Mouse (Mus musculus): ENCODE data around the gene Terb1.

The Terb1 gene

DNA sequence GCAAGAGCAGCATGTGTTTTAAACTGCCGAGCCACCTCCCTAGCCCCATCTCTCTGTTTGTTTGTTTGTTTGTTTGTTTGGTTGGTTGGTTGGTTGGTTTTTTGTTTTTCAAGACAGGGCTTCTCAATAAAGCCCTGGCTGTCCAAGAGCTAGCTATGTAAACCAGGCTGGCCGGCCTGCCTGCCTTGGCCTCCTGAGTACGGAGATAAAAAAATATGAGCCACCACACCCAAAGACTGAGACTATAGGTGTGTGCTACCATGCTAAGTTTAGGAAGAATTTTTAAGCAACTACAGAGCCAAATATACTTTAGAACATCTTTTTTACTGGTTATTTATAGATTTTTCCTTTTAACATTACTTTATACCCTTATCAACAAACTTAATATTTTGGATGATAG lies 57.5 kb downstream of the Terb1 start:
- DNase-seq (ENCODE audit: extremely low spot score, low read depth, low spot score), result no peak

DNA sequence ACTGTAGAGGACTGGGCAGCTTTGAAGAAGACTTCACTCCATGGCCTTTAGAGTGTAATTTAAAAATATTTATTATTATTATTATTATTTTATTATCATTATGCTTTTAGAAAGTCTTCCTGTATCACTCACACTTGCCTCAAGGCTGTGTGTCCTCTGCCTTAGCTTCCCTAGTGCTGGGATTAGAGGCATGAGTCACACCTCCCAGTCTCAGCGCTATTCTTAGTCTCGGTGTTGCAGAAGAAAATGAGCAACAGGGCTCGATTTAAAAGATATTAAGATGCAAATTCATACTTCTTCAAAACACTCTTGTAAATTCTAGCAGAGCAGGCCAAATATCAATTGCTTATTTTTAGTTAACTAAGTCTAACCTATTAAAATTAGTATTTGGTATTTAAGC lies 60.9 kb downstream of the Terb1 start:
- no peak for DNase-seq (ENCODE audit: extremely low spot score, low read depth, low spot score)

DNA sequence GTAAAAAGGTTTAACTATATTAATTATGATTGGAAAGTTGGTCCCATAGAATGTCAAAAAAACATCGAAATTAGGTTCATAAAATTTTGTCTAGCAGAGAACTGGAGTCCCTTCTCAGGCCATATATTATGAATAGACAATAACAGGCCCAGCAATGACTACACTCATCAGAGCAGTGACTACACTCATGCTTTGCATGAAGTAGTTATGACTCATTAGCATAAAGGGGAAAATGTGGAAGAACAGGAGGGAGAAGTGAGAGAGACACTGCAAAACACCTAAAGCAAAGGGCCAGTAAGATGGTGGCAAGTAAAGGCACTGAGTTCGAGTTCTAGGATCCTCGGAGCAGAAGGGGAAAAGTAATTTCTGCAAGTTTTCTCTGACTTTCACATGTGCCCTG lies 63.7 kb downstream of the Terb1 start:
- no peak for DNase-seq (ENCODE audit: extremely low spot score, low read depth, low spot score)

DNA sequence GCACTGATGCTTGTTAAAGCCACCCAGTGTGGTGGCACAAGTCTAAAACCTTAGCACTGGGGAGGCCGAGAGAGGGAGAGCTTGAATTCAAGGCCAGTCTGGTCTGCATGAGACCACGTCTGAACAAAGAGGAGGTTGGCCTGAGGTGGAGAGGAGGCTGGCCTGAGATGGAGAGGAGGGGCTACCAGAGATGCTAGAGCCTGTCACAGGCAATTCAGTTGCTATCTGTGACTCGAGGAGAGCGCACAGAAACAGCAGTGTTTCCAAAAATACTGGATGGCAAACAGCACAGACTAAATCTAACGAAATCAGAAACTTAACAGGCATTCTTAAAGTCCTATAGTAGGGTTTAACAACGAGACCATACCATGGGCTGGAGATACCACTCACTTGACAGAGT lies 64.5 kb downstream of the Terb1 start:
- no peak for DNase-seq (ENCODE audit: extremely low spot score, low read depth, low spot score)

DNA sequence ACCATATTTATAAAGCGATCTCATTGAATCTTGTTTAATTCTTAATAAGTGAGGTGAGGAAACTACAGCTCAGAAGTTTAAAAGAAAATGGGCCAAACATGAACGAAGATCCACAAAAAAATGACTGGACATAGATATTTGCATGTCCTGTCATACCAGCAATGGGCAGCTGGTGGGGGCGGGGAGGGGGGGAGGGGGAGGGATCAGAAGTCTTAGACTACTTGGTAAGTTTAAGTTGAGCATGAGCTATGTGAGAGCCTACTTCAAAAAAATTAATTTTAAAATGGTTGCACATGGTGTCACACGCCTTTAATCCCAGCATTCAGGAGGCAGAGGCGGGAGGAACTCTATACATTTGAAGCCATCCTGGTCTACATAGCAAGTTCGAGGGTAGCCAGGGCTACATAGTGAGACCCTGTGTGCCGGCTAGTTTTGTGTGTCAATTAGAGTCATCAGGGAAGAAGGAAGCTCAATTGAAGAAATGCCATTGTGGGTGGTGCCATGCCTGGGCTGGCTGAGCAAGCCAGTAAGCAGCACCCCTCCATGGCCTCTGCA lies 66.5 kb downstream of the Terb1 start:
- DNase-seq (ENCODE audit: extremely low spot score, low read depth, low spot score), result no peak

DNA sequence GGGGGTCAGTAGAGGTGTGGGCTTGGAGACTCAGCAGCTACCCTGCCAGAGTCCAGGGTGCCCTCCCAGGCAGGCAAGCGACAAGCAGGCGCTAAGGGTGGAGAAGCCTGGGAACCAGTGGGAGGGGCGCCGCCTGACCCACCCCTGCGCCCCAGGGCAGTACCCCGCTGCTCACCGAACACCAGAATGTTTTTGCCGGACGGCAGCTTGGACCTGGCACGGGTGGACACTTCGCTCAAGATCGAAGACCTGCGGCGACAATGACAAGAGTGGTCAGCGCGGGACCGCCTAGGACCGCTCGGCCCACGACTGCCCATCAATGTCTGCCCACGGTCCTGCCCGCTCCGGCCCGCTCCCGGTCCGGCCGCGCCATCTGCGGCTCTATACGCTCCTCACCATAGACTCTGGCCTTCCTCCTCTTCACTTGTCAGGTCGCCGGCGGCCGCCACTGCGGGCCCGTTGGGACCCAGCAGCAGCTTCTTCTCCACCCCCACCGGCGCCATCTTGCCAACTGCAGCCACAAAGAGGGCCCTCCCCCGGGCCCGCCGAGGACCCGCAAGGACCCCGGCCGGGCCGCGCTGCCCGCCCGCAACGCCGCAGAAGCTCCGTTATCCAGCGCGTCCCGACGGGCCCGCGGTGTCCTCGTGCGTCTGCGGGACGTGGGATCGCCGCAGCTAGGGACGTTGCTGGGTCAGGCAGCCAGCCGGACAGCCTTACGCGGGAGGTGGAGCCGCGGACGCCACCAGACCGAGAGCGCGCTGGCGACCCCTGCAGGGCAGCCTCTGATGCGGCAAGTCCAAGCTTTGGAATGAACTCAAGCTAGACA lies 67.2 kb downstream of the Terb1 start, which contains the start of gene Dync1li2:
TSS of gene Dync1li2 (minus strand) at position 749 of the 826 bp plus-strand sequence.
- peak; percentile 54 for DNase-seq (ENCODE audit: extremely low spot score, low read depth, low spot score)

DNA sequence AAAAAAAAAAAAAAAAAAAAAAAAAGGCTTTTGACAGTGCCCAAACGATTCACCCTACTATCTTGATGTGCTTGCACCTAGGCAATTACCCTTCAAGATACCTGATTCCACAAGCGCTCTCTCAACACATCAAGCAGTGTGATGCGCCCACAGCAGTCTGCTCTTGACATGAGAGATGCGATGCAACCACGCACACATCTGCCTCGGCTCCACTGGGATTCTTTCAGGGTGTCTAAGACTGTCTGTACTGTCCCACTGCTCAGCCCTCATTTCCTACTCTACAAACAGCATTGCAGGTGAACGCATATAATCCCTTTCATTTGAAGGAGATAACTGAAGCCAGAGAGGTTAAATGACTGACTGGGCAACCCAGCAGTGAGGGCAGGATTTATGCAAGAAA lies 68.1 kb downstream of the Terb1 start:
- DNase-seq (ENCODE audit: extremely low spot score, low read depth, low spot score), result no peak

DNA sequence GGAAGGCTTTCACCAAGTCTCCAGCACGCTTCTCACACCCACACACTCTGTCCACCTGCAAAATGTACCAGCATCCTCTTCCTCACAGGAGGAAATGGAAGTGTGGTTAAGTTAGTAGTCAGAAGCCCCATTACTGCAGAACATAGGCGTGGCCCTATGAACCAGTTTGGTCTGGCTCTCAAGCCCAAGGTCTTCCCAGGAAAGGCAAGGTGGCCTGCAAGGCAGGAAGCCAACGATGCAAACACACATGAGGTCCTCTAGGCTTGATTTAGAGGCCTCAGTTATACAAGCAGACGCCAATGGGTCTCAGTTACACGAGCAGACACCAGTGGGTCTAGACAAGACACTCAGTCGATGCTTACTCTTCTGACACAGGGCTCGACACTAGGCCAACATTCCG lies 70.2 kb downstream of the Terb1 start:
- no peak for DNase-seq (ENCODE audit: extremely low spot score, low read depth, low spot score)

DNA sequence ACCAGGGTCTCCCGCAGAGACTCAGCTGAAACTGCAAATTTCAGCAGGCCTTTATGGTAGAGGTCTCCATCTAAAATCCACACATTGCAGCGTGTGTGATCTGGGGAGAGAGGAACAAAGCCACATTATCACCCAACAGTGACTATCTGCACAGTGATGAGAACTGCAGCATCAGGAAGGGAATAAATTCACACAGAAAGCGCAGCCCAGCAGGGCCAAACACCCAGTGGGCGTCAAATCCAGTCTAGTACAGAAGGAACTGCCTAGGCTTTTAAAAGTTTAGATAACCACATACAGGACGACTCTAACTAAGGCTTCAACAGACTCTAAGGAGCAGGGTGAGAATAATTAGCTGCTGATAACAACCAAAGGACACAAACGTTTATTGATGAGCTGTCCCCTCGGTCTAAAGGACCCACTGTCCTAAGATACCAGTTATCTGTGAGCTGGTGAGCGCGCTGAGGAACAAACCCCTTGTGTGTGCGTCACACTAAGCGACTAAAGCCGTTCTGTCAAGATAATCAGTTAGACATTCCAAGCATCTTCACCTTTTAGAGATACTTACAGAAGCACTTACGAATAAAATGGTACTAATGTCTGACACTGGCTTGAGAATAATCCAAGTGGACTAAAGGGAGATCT lies 72.1 kb downstream of the Terb1 start:
- no peak for DNase-seq (ENCODE audit: extremely low spot score, low read depth, low spot score)

DNA sequence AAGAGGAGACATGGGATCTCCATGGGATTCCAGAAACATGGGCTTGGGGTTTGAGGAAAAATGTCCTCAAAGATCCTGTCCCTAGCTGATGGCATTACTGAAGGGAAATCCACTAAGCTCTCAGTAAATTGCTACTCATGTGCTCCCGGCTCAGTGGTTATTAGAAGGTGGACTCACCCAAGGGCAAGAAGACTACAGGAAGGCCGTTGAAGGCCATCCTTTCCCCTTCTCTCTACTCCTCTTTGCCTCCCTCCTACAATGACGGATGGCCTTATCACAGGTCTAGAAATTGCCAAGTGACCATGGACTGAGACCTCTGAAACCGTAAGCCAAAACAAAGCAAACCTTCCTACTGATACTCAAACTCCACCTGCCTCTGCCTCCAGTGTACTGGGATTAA lies 73.1 kb downstream of the Terb1 start:
- DNase-seq (ENCODE audit: extremely low spot score, low read depth, low spot score), result no peak

DNA sequence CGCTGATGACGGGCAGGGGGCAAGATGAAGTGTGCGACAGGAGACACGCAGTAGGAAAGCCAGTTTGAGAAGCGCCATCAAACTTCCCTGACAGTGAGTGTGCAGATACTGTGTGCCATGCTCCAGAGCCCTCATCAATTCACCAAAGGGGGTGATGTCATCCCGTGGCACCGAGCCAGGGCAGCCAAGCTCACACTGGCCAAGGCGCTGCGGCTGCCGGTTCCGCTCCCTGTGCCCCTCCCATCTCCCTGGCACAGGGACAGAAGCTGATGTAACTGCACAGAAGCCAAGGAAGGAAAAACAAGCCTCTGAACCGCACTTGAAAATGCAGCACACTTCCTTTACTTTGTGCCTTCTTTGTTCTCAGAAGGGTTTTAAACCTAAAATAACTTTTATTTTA lies 73.7 kb downstream of the Terb1 start:
- DNase-seq (ENCODE audit: extremely low spot score, low read depth, low spot score), result no peak

DNA sequence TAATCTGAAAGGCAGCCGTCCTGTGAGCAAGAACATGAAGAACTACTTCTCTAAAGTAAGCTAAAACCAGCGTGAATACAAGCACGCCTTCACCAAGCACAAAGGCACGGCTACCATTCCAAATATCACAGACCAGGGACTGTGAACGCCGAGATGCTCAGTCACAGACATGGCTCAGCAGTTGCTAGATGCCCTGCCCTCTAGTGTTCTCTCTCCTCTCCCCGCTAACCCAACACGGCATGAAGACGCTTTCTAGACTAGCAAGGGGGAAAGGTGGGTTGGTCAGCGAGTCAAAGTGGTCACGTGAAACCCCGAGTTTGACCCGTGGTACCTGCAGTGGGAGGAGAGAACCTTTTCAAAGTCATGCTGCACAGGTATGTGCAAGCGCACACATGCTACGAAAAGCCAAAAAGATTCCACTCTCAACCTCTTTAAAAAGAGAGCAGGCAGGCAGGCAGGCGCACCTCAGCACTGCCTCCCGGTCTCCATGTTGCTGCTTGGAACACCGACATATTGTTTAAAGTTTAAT lies 74.8 kb downstream of the Terb1 start:
- no peak for DNase-seq (ENCODE audit: extremely low spot score, low read depth, low spot score)

DNA sequence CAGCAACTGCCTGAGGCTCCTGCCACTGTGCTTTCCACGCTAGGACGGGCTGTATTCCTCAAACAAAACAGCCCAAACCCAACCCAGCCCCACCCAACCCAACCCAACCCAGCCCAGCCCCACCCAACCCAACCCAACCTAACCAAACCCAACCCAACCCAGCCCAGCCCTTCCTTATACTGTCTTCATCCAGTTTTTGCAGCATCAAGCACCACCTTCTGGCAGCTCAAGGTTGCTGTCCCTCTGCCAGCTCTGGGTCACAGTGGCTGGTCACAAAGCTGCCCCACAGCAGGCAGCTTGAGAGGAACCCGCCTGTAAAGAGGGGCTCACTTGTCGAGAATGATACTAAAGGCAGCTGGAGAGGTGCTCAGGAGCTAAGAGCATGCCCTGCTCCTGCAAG lies 75.4 kb downstream of the Terb1 start:
- no peak for DNase-seq (ENCODE audit: extremely low spot score, low read depth, low spot score)

DNA sequence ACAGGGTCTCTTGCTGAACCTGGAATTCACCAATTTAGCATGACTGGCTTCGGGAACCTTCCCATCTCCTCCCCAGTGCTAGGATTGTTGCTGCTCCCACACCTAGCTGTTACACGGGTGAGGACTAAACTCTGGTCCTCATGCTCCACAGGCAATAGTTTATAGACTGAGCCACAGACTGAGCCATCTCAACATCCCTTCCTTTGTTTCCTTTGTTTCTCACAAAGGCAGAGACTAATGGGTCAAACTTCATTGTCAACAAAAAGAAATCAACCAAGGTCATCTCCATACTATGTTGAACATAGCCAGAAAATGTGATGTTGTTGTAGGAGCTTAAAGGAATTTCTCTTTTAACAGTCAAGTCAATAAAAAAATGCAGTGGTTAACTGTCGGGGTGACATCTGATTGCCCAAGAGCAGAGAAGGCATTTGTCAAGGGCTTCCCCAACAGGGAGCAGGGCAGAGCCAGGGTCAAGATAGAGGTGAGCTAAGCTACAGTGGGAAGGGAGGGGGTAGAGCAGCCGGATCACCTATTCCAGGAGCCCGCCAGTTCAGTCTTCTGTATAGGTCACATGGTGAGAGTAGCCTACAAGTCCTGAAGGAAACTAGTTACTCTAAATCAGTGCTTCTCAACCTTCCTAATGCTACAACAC lies 76.4 kb downstream of the Terb1 start:
- DNase-seq (ENCODE audit: extremely low spot score, low read depth, low spot score), result no peak

DNA sequence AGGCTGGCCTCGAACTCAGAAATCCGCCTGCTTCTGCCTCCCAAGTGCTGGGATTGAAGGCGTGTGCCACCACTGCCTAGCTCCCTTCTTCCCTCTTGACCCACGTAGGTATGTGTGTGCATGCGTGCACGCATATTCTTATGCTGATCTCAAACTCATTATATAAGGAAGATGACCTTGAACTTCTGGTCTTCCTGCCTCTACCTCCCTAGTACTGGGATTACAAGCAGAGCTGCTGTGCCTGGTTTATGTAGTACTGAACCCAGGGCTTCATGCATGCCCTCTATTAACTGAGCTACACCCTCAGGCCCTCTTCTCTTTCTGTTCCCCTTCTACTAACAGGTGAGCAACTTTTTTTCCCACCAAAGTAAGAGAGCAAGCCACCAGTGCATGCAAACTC lies 77.1 kb downstream of the Terb1 start:
- DNase-seq (ENCODE audit: extremely low spot score, low read depth, low spot score), result no peak

DNA sequence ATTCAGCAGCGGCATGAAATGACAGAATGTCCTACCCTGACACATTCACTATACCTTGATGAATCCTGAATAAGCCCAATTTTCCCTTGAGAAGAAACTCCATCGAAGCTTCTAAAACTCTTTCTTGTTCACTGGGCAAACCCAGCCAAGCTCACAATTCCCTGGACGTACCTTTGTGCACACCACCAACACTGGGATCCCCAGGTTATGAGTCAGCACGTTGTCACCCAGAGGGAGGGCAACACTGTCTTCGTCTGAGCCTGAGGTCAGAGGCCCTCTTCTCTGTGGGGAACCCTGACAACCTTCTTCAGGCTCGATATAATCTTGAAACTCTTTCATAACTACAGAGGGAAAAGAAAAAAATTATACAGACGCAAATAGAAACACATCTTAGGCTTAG lies 79.5 kb downstream of the Terb1 start:
- no peak for DNase-seq (ENCODE audit: extremely low spot score, low read depth, low spot score)

DNA sequence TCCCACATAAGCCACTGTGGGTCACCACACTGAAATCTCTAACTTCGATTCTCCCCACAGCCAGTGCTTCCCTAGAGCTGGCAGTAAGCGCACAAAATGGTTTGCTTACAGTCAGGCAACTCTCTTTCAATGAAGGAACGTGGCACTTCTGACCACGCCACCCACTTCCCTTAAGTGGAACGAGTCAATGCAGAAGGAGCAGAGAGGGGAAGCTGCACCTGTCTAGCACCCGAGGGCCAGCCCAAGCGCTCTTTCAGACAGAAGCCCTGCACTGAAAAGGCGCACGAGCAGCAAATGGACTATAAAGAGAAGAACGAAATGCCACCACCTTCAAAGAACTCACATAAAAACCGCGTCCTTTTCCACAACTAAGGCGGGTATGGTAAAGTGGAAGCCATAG lies 82.0 kb downstream of the Terb1 start:
- no peak for DNase-seq (ENCODE audit: extremely low spot score, low read depth, low spot score)

DNA sequence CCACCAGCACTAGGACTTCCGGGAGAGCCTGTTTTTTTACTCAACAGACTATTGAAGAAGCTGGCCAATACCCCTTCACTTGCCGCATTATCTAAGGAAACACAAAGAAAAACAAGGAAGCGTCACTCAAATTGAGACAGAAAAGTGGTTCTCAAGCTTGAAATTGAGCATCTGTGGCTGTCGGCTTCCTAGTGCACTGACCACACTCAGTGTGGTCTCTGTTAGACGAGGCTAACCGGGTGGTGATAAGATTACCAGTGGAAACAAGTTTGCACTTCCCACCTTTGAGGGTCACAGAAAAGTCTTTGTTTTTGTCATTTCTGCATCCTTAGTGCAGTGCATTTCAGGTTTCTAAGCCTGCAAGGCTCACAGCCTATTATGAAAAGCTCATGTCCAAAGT lies 87.4 kb downstream of the Terb1 start:
- no peak for DNase-seq (ENCODE audit: extremely low spot score, low read depth, low spot score)

DNA sequence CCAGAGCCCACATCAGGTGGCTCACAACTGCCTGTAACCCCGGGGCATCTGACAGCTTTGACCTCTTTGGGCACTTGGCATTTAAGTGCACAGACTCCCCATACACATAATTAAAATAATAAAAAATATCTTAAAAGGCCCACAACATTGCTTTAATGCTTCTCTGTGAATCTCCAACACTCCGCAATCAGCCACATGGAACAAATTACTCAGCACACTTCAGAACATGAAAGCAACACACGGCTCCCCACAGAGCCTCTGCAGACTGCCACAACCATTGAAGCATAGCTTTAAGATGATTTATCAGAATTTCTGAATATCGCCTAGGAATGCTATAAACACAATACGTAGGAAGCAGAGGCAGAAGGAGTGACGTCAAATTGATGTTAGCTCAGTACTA lies 93.7 kb downstream of the Terb1 start:
- no peak for DNase-seq (ENCODE audit: extremely low spot score, low read depth, low spot score)

DNA sequence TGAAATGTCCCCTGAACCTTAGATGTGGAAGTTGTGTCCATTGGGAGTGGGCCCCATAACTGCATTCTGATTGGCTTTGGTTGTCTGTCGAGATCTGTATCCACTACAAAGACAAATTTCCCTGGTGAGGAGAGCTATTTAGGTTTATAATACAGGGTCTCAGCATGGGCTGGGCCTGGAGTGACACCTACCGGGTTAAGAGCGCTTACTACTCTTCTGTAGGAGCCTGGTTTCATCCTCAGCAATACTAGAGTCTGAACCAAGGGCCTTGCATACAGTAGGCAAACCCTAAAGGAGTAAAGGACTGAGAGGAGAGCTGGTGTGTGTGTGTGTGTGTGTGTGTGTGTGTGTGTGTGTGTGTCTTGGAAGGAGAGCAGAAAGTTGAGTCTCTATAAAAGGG lies 95.5 kb downstream of the Terb1 start:
- no peak for DNase-seq (ENCODE audit: extremely low spot score, low read depth, low spot score)

DNA sequence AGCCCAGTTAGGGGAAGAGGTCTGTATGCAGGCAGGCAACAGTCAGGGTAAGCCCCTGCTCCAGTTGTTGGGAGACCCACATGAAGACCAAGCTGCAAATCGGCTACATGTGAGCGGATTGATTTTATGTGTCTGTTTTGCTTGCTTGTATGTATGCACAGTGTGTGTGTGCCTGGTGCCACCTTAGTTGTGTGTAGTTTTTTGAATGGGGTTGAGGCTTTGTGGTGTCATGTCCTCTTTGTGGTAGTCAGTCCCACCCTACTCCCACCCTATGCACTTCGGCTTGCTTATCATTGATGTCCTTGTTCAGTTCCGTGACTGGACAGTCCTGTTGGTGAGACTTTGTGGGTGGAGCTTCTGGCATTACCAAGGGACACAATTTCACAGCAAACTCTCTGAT lies 95.9 kb downstream of the Terb1 start:
- no peak for DNase-seq (ENCODE audit: extremely low spot score, low read depth, low spot score)

Data from hindlimb bud, embryonic 11.5 days (tissue).